Mouse (Mus musculus) MEL (cell line): ENCODE results near the gene Tulp1. TPM values are rescaled to one million over a fixed set of nuclear protein-coding genes. Genes with fewer than 3 reads are reported as not detected.

Experiments
- DNase-seq: peaks from one replicate; pipeline ENCODE4 v3.0.0; 2011; ENCODE audit warnings: low read depth, low spot score
- H3K27ac ChIP-seq: 2 replicates; pipeline ENCODE4 v1.5.1; 2012; ENCODE audit warnings: low read depth, mild to moderate bottlenecking, control low read depth, low read length, moderate library complexity; ENCODE audit not compliant: control insufficient read depth
- H3K27me3 ChIP-seq, 2 experiments: fragments of 150-350 bp in 1 of 2; sonication (generic) in 1 of 2; 2 replicates each; pipeline ENCODE4 v1.6.1; 2012; ENCODE audit warnings: low read length in 2 of 2, mild to moderate bottlenecking in 2 of 2, improper control_type of control experiment in 1 of 2, moderate library complexity in 1 of 2; ENCODE audit not compliant: insufficient read depth in 2 of 2, control insufficient read depth in 1 of 2
- H3K36me3 ChIP-seq, 2 experiments: 2 replicates each; pipeline ENCODE4 v1.6.1; 2012 to 2014; ENCODE audit warnings: low read length in 2 of 2, improper control_type of control experiment in 1 of 2, inconsistent platforms in 1 of 2, mild to moderate bottlenecking in 1 of 2; ENCODE audit not compliant: insufficient read depth in 2 of 2, control insufficient read depth in 1 of 2
- H3K4me1 ChIP-seq, 2 experiments: fragments of 150-350 bp in 1 of 2; sonication (generic) in 1 of 2; 2 replicates each; pipeline ENCODE4 v1.6.1; 2012; ENCODE audit warnings: low read length in 2 of 2, improper control_type of control experiment in 1 of 2, mild to moderate bottlenecking in 1 of 2; ENCODE audit not compliant: insufficient read depth in 2 of 2, control insufficient read depth in 1 of 2
- H3K4me3 ChIP-seq, 2 experiments: fragments of 150-350 bp in 1 of 2; sonication (generic) in 1 of 2; 2 replicates each; pipeline ENCODE4 v1.5.1; 2012; ENCODE audit warnings: low read depth in 2 of 2, low read length in 2 of 2, mild to moderate bottlenecking in 2 of 2, moderate library complexity in 2 of 2, control low read depth in 1 of 2, improper control_type of control experiment in 1 of 2; ENCODE audit not compliant: control insufficient read depth in 1 of 2, insufficient read depth in 1 of 2
- H3K79me2 ChIP-seq: 2 replicates; pipeline ENCODE4 v1.6.1; 2012; ENCODE audit warnings: mild to moderate bottlenecking, low read length, moderate library complexity; ENCODE audit not compliant: control insufficient read depth, poor library complexity, insufficient read depth
- H3K9ac ChIP-seq: 2 replicates; pipeline ENCODE4 v1.6.1; 2012; ENCODE audit warnings: low read depth, mild to moderate bottlenecking, control low read depth, low read length, moderate library complexity; ENCODE audit not compliant: control insufficient read depth, poor library complexity, severe bottlenecking
- H3K9me3 ChIP-seq: fragments of 150-350 bp; sonication (generic); replicated peaks from 2 replicates; pipeline ENCODE4 v1.6.1; 2012; ENCODE audit warnings: mild to moderate bottlenecking, low read length, improper control_type of control experiment, moderate library complexity; ENCODE audit not compliant: insufficient read depth
- BHLHE40 ChIP-seq: IDR thresholded peaks from 2 replicates; pipeline ENCODE4 v1.6.1; 2012; ENCODE audit warnings: low read depth, mild to moderate bottlenecking, inconsistent platforms, low read length, improper control_type of control experiment, borderline replicate concordance
- CHD1 ChIP-seq: IDR thresholded peaks from 2 replicates; pipeline ENCODE4 v1.6.1; 2012; ENCODE audit warnings: low read depth, mild to moderate bottlenecking, inconsistent platforms, low read length, improper control_type of control experiment
- CHD2 ChIP-seq: IDR thresholded peaks from 2 replicates; pipeline ENCODE4 v1.6.1; 2011; ENCODE audit warnings: low read length, improper control_type of control experiment
- E2F4 ChIP-seq: IDR thresholded peaks from 2 replicates; pipeline ENCODE4 v1.6.1; 2011; ENCODE audit warnings: low read depth, low read length, improper control_type of control experiment, borderline replicate concordance
- ELF1 ChIP-seq: IDR thresholded peaks from 2 replicates; pipeline ENCODE4 v1.6.1; 2014; ENCODE audit warnings: low read depth, mild to moderate bottlenecking, inconsistent platforms, low read length, improper control_type of control experiment, moderate library complexity
- ETS1 ChIP-seq: IDR thresholded peaks from 2 replicates; pipeline ENCODE4 v1.6.1; 2012; ENCODE audit warnings: low read depth, mild to moderate bottlenecking, inconsistent platforms, low read length, improper control_type of control experiment, moderate library complexity
- GABPA ChIP-seq: IDR thresholded peaks from 2 replicates; pipeline ENCODE4 v1.6.1; 2012; ENCODE audit warnings: low read depth, mild to moderate bottlenecking, inconsistent platforms, low read length, improper control_type of control experiment, moderate library complexity
- GATA1 ChIP-seq: IDR thresholded peaks from 2 replicates; pipeline ENCODE4 v1.6.1; 2011; ENCODE audit warnings: low read depth, low read length, improper control_type of control experiment
- HCFC1 ChIP-seq: IDR thresholded peaks from 2 replicates; pipeline ENCODE4 v1.6.1; 2012; ENCODE audit warnings: low read depth, mild to moderate bottlenecking, inconsistent platforms, low read length, improper control_type of control experiment, moderate library complexity
- JUND ChIP-seq: IDR thresholded peaks from 2 replicates; pipeline ENCODE4 v1.6.1; 2011; ENCODE audit warnings: low read depth, mild to moderate bottlenecking, improper control_type of control experiment, low read length
- KAT2A ChIP-seq: conservative IDR thresholded peaks from 2 replicates; pipeline ENCODE4 v1.6.1; 2012; ENCODE audit warnings: low read depth, low read length, improper control_type of control experiment, inconsistent platforms
- MAFK ChIP-seq: IDR thresholded peaks from 2 replicates; pipeline ENCODE4 v1.6.1; 2011; ENCODE audit warnings: low read depth, mild to moderate bottlenecking, low read length, improper control_type of control experiment, borderline replicate concordance
- MAX ChIP-seq: IDR thresholded peaks from 2 replicates; pipeline ENCODE4 v1.6.1; 2011; ENCODE audit warnings: low read length, improper control_type of control experiment
- MAZ ChIP-seq: IDR thresholded peaks from 2 replicates; pipeline ENCODE4 v1.6.1; 2012; ENCODE audit warnings: low read depth, mild to moderate bottlenecking, inconsistent platforms, low read length, improper control_type of control experiment
- MEF2A ChIP-seq: IDR thresholded peaks from 2 replicates; pipeline ENCODE4 v1.6.1; 2014; ENCODE audit warnings: low read depth, mild to moderate bottlenecking, inconsistent platforms, low read length, improper control_type of control experiment; ENCODE audit not compliant: poor library complexity, insufficient replicate concordance, severe bottlenecking; ENCODE audit errors: extremely low read depth
- MXI1 ChIP-seq: IDR thresholded peaks from 2 replicates; pipeline ENCODE4 v1.6.1; 2011; ENCODE audit warnings: mild to moderate bottlenecking, low read depth, low read length, improper control_type of control experiment
- MYB ChIP-seq: IDR thresholded peaks from 2 replicates; pipeline ENCODE4 v1.6.1; 2011; ENCODE audit warnings: mild to moderate bottlenecking, low read depth, low read length, improper control_type of control experiment
- MYC ChIP-seq: IDR thresholded peaks from 2 replicates; pipeline ENCODE4 v1.6.1; 2011; ENCODE audit warnings: low read depth, mild to moderate bottlenecking, low read length, improper control_type of control experiment, moderate library complexity
- NRF1 ChIP-seq: IDR thresholded peaks from 2 replicates; pipeline ENCODE4 v1.6.1; 2014; ENCODE audit warnings: low read depth, mild to moderate bottlenecking, inconsistent platforms, low read length, improper control_type of control experiment, moderate library complexity; ENCODE audit not compliant: poor library complexity, insufficient read depth, severe bottlenecking
- POLR2A ChIP-seq, 2 experiments: IDR thresholded peaks; 2 replicates each; pipeline ENCODE4 v1.6.1; 2011 to 2012; ENCODE audit warnings: low read length in 2 of 2, mild to moderate bottlenecking in 2 of 2, control low read depth in 1 of 2, improper control_type of control experiment in 1 of 2, low read depth in 1 of 2, moderate library complexity in 1 of 2; ENCODE audit not compliant: control insufficient read depth in 1 of 2, insufficient read depth in 1 of 2, poor library complexity in 1 of 2
- POLR2AphosphoS2 ChIP-seq: IDR thresholded peaks from 2 replicates; pipeline ENCODE4 v1.6.1; 2011; ENCODE audit warnings: low read length, improper control_type of control experiment
- POLR2AphosphoS5 ChIP-seq: IDR thresholded peaks from 2 replicates; pipeline ENCODE4 v1.6.1; 2012; ENCODE audit warnings: low read depth, borderline replicate concordance, mild to moderate bottlenecking, inconsistent platforms, low read length, moderate library complexity, mixed read lengths
- RAD21 ChIP-seq: IDR thresholded peaks from 2 replicates; pipeline ENCODE4 v1.6.1; 2011; ENCODE audit warnings: mild to moderate bottlenecking, low read depth, low read length, improper control_type of control experiment
- TBP ChIP-seq: IDR thresholded peaks from 2 replicates; pipeline ENCODE4 v1.8.0; 2011; ENCODE audit warnings: low read depth, low read length, improper control_type of control experiment
- TCF12 ChIP-seq: IDR thresholded peaks from 2 replicates; pipeline ENCODE4 v1.6.1; 2014; ENCODE audit warnings: low read depth, mild to moderate bottlenecking, inconsistent platforms, low read length, improper control_type of control experiment, moderate library complexity
- USF2 ChIP-seq, 2 experiments: IDR thresholded peaks; 2 replicates each; pipeline ENCODE4 v1.6.1; 2011 to 2012; ENCODE audit warnings: improper control_type of control experiment in 2 of 2, low read length in 2 of 2, borderline replicate concordance in 1 of 2, inconsistent platforms in 1 of 2, low read depth in 1 of 2, mild to moderate bottlenecking in 1 of 2; ENCODE audit not compliant: insufficient read depth in 1 of 2
- ZC3H11A ChIP-seq: IDR thresholded peaks from 2 replicates; pipeline ENCODE4 v1.6.1; 2012; ENCODE audit warnings: low read depth, mild to moderate bottlenecking, inconsistent platforms, low read length, improper control_type of control experiment
- ZMIZ1 ChIP-seq: IDR thresholded peaks from 2 replicates; pipeline ENCODE4 v1.6.1; 2012; ENCODE audit warnings: low read depth, mild to moderate bottlenecking, inconsistent platforms, low read length, improper control_type of control experiment, moderate library complexity
- ZNF384 ChIP-seq: IDR thresholded peaks from 2 replicates; pipeline ENCODE4 v1.6.1; 2012; ENCODE audit warnings: low read depth, mild to moderate bottlenecking, inconsistent platforms, low read length, improper control_type of control experiment
- polyA plus RNA-seq, 2 experiments: library from polyadenylated mRNA; stranded (reverse) in 1 of 2; unstranded in 1 of 2; fragments of >175 nt in 1 of 2; fragments of >200 nt in 1 of 2; gene quantifications; 2 replicates each; pipeline versions ENCODE4 v1.2.1 to v1.2.4; 2012; ENCODE audit warnings: low replicate concordance in 2 of 2, low read depth in 1 of 2; ENCODE audit not compliant: insufficient read length in 2 of 2, insufficient read depth in 1 of 2, missing spikeins in 1 of 2
- total RNA-seq: library from RNA; depleted of rRNA; stranded (reverse); fragments of 300-350 nt; gene quantifications from 2 replicates; pipeline ENCODE4 v1.2.3, GENCODE M21; 2012

The Tulp1 gene
- total and polyA plus RNA-seq, 3 experiments = 0.23 to 2.4 TPM; not detected in 1

GRCm38 (mm10) chr17:28328946-28329345, 36.1 kb downstream of the Tulp1 start:
- peaks cover 0 to 8% of the 10 kb centered on the region in 2 experiments; a peak in 1 of 4 replicates for H3K4me1 ChIP-seq
- DNase-seq = peak; percentile 38
- TF ChIP-seq USF2 (IDR thresholded peaks at IDR 0.05; ENCODE audit: borderline replicate concordance in 1 of 2, insufficient read depth in 1 of 2, low read depth in 1 of 2, low read length in 2 of 2) (no peak), ETS1 (no peak), ZNF384 (no peak), ZMIZ1 (peak; percentile 36; the same call in 1 of the 2 replicates), MXI1 (no peak), CHD2 (no peak), MAFK (no peak)
- TF ChIP-seq, all 39 proteins: peak for 1
- H3K4me3 ChIP-seq = peak overlapping the region; percentile 94 to 96
- no peaks in the 10 kb centered on the region for H3K9me3 ChIP-seq
- H3K36me3 ChIP-seq = peaks cover 4 to 5% of the 10 kb centered on the region in 2 experiments; a peak in 3 of 4 replicates
- peak overlapping the region; percentile 91 for H3K27ac ChIP-seq
- H3K79me2 ChIP-seq = peaks cover 24% of the 10 kb centered on the region
- no peaks in the 10 kb centered on the region for H3K27me3 ChIP-seq
- H3K9ac ChIP-seq = peak overlapping the region; percentile 99

DNA sequence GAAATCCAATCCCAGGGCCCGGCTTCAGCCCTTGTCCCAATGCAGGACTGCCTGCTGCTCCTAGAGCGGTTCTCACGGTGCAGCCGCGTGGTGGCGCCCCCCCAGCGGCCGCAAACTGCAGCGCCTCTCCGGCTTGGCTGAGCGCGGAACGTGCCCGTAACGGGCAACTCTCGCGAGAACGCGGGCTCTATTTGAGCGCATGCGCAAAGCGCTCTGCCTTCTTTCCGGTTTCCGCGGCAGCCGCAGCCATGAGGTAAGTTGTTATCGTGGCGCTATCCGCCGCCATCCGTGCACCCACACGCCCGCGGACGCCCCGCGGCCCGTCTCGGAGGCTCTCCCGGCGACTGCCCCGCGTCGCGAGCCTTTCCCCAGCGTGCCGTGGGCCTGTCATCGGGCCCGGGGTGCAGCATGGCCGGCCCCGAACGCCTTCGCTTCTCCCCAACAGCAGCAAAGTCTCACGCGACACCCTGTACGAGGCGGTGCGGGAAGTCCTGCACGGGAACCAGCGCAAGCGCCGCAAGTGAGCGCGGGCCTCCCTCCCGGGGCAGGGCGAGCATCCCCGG, 36.6 kb downstream of the Tulp1 start, which contains the start of gene Rpl10a:
Gene Rpl10a (plus strand): TSS at position 106 of the 563 bp plus-strand sequence.
- Histone ChIP-seq H3K27ac (peak within 1 kb of the TSS; percentile 91), H3K9me3 (no peaks in the 10 kb centered on the region), H3K79me2 (peaks cover 24% of the 10 kb centered on the region), H3K4me3 (peak within 1 kb of the TSS; percentile 94 to 96), H3K27me3 (no peaks in the 10 kb centered on the region), H3K36me3 (peaks cover 4 to 5% of the 10 kb centered on the region in 2 experiments; a peak in 3 of 4 replicates), H3K4me1 (peaks cover 0 to 8% of the 10 kb centered on the region in 2 experiments; a peak in 1 of 4 replicates), H3K9ac (peak within 1 kb of the TSS; percentile 99)
- DNase-seq = peak; percentile 95
- TF ChIP-seq MXI1 = peak; percentile 85
- TF ChIP-seq GATA1 = no peak
- TF ChIP-seq NRF1 = peak; percentile 80
- peak; percentile 82 for TF ChIP-seq TCF12
- TF ChIP-seq JUND = no peak
- peak; percentile 92 to 97 for TF ChIP-seq POLR2A (IDR thresholded peaks at IDR 0.05; ENCODE audit: control insufficient read depth in 1 of 2, insufficient read depth in 1 of 2, low read depth in 1 of 2, low read length in 2 of 2, poor library complexity in 1 of 2)
- TF ChIP-seq BHLHE40 = peak; percentile 88
- TF ChIP-seq POLR2AphosphoS2 = peak; percentile 99
- no peak for TF ChIP-seq ZNF384
- no peak for TF ChIP-seq MEF2A
- no peak; the same call in 1 of the 2 replicates for TF ChIP-seq POLR2AphosphoS5
- peak; percentile 42; the same call in 1 of the 2 replicates for TF ChIP-seq MAZ
- TF ChIP-seq MAFK = no peak
- TF ChIP-seq HCFC1 = peak; percentile 89
- TF ChIP-seq ELF1 = peak; percentile 82
- TF ChIP-seq KAT2A = peak; percentile 71; the same call in 1 of the 2 replicates
- TF ChIP-seq ZC3H11A = no peak
- TF ChIP-seq CHD2 = peak; percentile 99
- no peak for TF ChIP-seq MYB
- no peak for TF ChIP-seq CHD1
- TF ChIP-seq MYC = peak; percentile 99
- no peak for TF ChIP-seq GABPA
- peak; percentile 95 for TF ChIP-seq MAX
- TF ChIP-seq ZMIZ1 = peak; percentile 99
- peak; percentile 16; the same call in 1 of the 2 replicates for TF ChIP-seq RAD21
- TF ChIP-seq E2F4 = no peak; the same call in 1 of the 2 replicates
- peak; percentile 98 for TF ChIP-seq TBP
